Mouse (Mus musculus) layer of hippocampus, postnatal 10 days (tissue): ENCODE data around the gene Zeb2. TPM values are rescaled to one million over a fixed set of nuclear protein-coding genes. Genes with fewer than 3 reads are reported as not detected.

Source experiments
- DNase-seq, 2 experiments: peaks; one replicate each; pipeline ENCODE4 v3.0.0; 2021; ENCODE audit warnings: low spot score in 2 of 2
- microRNA-seq, 2 experiments: library from miRNA; unstranded; fragments of <30 nt; microRNA quantifications; one replicate each; pipeline ENCODE4 v1.2.0; 2021
- total RNA-seq, 2 experiments: library from RNA; stranded (reverse); gene quantifications; 2 replicates each; pipeline ENCODE4 v1.2.3; 2021

Gene Zeb2
- total RNA-seq, 2 experiments from 2014 or later: 351 to 372 TPM

DNA sequence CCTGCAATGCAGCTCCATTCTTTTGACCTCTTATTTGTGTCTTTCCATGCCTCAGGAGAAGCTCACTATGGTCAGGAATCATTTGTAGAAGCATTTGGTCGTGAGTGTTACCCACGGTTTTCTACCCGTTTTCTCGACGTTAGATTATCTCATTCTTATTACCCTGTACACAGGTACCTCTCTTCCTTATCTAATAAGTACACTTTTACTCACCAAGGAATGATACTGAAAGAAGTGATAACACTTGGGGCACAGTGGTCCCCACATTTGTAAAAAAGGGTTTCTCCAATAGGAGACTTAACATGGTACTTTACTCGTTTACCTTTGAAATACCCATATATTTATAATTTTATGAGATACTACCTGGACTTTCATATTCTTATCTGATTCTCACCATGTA, 161.7 kb downstream of the Zeb2 start:
- no peak for DNase-seq

- DNase-seq: no peak
Observed at GRCm38 (mm10) chr2:44954180-44954579, 163.0 kb downstream of the Zeb2 start.

GRCm38 (mm10) chr2:44952830-44953422, 164.3 kb downstream of the Zeb2 start:
- no peak for DNase-seq

DNA sequence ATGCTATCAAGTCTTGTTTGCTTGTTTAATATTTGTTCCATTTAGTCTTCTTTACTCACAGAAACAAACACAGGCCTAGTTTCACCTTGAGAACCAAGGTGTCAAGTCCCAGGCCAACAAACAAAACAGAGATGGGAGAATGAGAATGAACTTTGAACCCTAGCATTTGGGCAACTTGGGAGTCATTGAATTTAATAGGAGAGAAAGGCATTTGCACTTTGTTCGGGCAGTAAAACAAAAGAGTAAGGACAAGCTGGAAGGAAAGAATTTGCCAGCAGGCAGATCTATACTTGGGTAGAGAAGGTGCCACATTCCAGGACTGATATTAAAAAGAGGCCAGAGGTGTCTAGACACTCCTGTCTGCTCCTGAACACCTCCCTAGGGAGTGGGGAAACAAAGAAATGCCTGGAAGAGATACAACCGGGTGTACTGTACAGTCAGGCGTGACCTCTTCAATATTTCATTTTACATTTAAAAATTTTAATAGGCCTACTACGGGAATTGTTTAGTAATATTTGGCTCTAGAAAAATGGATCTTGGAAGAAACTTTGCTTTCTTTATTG, 165.5 kb downstream of the Zeb2 start:
- no peak for DNase-seq

DNA sequence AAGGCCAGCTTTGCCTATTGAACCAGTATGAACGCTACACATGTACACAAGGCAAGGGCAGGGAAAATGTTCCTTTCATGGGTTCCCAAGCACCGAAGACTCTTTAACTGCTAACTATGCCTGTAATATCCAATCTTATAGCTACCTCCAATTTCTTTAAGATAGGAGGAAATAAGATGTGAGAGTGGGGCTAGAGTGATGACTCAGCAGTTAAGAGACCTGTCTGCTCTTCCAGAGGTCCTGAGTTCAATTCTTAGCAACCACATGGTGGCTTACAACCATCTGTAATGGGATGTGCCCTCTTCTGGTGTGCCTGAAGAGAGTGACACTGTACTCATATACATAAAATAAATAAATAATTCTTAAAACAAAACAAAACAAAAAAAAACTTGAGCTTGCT, 172.5 kb downstream of the Zeb2 start:
- no peak for DNase-seq

Small RNAs within 50 kb of the gene (microRNA-seq; reads per million reads assigned to microRNA genes)
- 11.6 to 16.7 reads per million in 2 experiments for gene Mir5129

Other genes with a start within 250 kb of the Zeb2 start
- 10 to 100 TPM; 66.2 to 78.7 TPM for gene Gtdc1, start 189.7 kb downstream of the Zeb2 start, total RNA-seq